Mouse (Mus musculus) G1E (cell line): ENCODE results near the gene Pam.

Experiments used
- CTCF ChIP-seq: IDR thresholded peaks from 2 replicates; pipeline ENCODE4 v1.5.1; 2012; ENCODE audit warnings: low read depth, low read length, inconsistent platforms, mixed read lengths
- GATA1 ChIP-seq: IDR thresholded peaks from 2 replicates; pipeline ENCODE4 v1.6.1; 2012; ENCODE audit warnings: borderline replicate concordance, low read length, inconsistent platforms, mixed read lengths
- POLR2AphosphoS5 ChIP-seq: IDR thresholded peaks from 2 replicates; pipeline ENCODE4 v1.6.1; 2012; ENCODE audit warnings: low read depth, low read length, inconsistent platforms; ENCODE audit not compliant: insufficient replicate concordance

- TF ChIP-seq GATA1 (no peak), CTCF (no peak), POLR2AphosphoS5 (no peak)
These were observed 79.9 kb downstream of the Pam start for GRCm38 (mm10) chr1:98015564-98015963.
